Mouse (Mus musculus) urinary bladder, postnatal 4 days (tissue): ENCODE measurements around the gene Scn7a.

ENCODE experiments used
- DNase-seq, 2 experiments: peaks; one replicate each; pipeline ENCODE4 v3.0.0; 2021 to 2022; ENCODE audit warnings: low spot score in 2 of 2

The Scn7a gene

GRCm38 (mm10) chr2:66784765-66785164 is at the start of gene Scn7a:
TSS of gene Scn7a (minus strand) at chr2:66784914.
- DNase-seq, result peak in 1 of 2 experiments; percentile 17

GRCm38 (mm10) chr2:66827729-66828128 is 43.0 kb upstream of the Scn7a start:
- DNase-seq, result no peak

- no peak for DNase-seq
Observed at GRCm38 (mm10) chr2:66819862-66820559, 35.3 kb upstream of the Scn7a start.

- DNase-seq, result no peak
Observed at GRCm38 (mm10) chr2:66799676-66800249, 15.0 kb upstream of the Scn7a start.

- DNase-seq, result no peak
Observed at GRCm38 (mm10) chr2:66797493-66797892, 12.8 kb upstream of the Scn7a start.

GRCm38 (mm10) chr2:66791629-66792028 is 6.9 kb upstream of the Scn7a start:
- DNase-seq, result no peak

GRCm38 (mm10) chr2:66780884-66781283 is 3.8 kb downstream of the Scn7a start:
- no peak for DNase-seq

- no peak for DNase-seq
Observed at GRCm38 (mm10) chr2:66767980-66768379, 16.7 kb downstream of the Scn7a start.

- no peak for DNase-seq
Observed at GRCm38 (mm10) chr2:66765170-66765569, 19.5 kb downstream of the Scn7a start.

- DNase-seq, result no peak
Observed at GRCm38 (mm10) chr2:66762905-66763304, 21.8 kb downstream of the Scn7a start.

- DNase-seq, result no peak
Observed at GRCm38 (mm10) chr2:66728002-66728401, 56.7 kb downstream of the Scn7a start.

GRCm38 (mm10) chr2:66727585-66727974 is 57.1 kb downstream of the Scn7a start:
- no peak for DNase-seq

GRCm38 (mm10) chr2:66726878-66727584 is 57.7 kb downstream of the Scn7a start:
- no peak for DNase-seq

- no peak for DNase-seq
Observed at GRCm38 (mm10) chr2:66712071-66712470, 72.6 kb downstream of the Scn7a start.

GRCm38 (mm10) chr2:66692300-66692699 is 92.4 kb downstream of the Scn7a start:
- no peak for DNase-seq

- no peak for DNase-seq
Observed at GRCm38 (mm10) chr2:66661988-66662387, 122.7 kb downstream of the Scn7a start.

- no peak for DNase-seq
Observed at GRCm38 (mm10) chr2:66656430-66656829, 128.3 kb downstream of the Scn7a start.

GRCm38 (mm10) chr2:66655431-66655830 is 129.3 kb downstream of the Scn7a start:
- no peak for DNase-seq

GRCm38 (mm10) chr2:66644384-66644783 is 140.3 kb downstream of the Scn7a start:
- no peak for DNase-seq

- DNase-seq, result no peak
Observed at GRCm38 (mm10) chr2:66634580-66635359, 149.9 kb downstream of the Scn7a start, which contains the start of gene Scn9a. TSS of gene Scn9a (minus strand) at chr2:66634962.

GRCm38 (mm10) chr2:66632728-66633127 is 152.0 kb downstream of the Scn7a start:
- DNase-seq, result no peak
